Mouse (Mus musculus): ENCODE data around the gene Nudt3. TPM values are rescaled to one million over a fixed set of nuclear protein-coding genes. Genes with fewer than 3 reads are reported as not detected.

Gene Nudt3
- polyA plus RNA-seq, 1 experiment from 2014 or later, result 145 TPM

DNA sequence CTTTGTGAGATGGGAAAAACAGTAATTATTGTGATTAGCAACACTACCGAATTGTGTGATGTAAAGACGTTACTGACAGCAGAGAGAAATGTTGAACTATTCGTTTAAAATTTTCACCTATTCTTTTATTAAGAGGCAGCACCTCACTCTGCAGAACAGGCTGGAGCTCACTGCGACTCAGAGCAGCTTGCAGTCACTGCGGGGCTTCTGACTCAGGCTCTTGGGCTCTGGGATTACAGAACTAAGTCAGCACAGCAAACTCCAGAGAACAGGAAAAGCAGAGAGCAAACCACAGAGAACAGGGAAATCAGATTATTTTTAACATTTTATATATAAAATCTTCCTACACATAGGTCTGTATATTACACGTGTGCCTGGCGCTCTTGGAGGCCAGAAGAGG lies 13.7 kb downstream of the Nudt3 start:
- Histone ChIP-seq H3K27me3 (ENCODE audit: insufficient read depth, poor library complexity, severe bottlenecking) (no peaks in the 10 kb centered on the region), H3K36me3 (peaks cover 40% of the 10 kb centered on the region), H3K27ac (no peak overlapping the region), H3K9me3 (no peaks in the 10 kb centered on the region), H3K4me3 (no peak overlapping the region), H3K4me1 (replicated peaks) (peaks cover 31% of the 10 kb centered on the region)
- DNase-seq (ENCODE audit: low spot score), result no peak
- 95% methylated on average over 7 of the region's 7 CpGs for WGBS

DNA sequence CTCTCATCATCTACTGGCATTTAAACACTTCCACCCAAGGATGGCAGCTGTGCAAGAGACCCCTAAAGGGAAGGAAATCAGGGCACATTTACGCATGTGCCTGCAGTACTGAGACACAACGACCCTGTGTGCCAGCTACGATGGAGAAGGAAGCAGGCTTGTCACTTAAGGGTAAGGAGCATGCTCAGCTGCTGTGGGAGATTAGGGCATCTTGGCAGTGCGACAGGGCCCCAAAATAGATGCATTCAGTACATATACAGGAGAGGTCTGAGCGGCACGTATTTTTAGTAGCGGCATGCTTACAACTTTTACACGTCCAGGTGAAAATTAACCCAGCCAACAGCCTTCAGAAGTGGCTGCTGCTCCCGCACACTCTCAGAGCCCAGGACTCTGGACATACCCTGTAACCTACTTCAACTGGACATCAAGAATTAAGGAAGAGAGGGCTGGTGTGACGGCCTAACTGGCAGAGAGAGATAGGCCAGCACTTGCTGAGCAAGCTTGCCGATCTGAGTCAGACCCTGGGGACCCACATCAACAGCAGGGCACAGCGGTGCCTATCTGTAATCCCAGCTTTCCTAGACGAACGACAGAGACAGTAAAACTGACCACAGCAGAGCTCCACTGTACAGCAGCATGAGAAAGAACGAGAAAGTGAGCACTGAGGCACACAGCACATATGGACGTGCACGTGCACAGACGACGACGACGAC lies 19.6 kb downstream of the Nudt3 start:
- H3K4me1 ChIP-seq (replicated peaks), result peaks cover 38% of the 10 kb centered on the region
- no peaks in the 10 kb centered on the region for H3K9me3 ChIP-seq
- peaks cover 29% of the 10 kb centered on the region for H3K36me3 ChIP-seq
- no peak overlapping the region for H3K4me3 ChIP-seq
- DNase-seq (ENCODE audit: low spot score), result no peak
- no peak overlapping the region for H3K27ac ChIP-seq
- no peaks in the 10 kb centered on the region for H3K27me3 ChIP-seq (ENCODE audit: insufficient read depth, poor library complexity, severe bottlenecking)
- 89% methylated on average over 21 of the region's 21 CpGs for WGBS

DNA sequence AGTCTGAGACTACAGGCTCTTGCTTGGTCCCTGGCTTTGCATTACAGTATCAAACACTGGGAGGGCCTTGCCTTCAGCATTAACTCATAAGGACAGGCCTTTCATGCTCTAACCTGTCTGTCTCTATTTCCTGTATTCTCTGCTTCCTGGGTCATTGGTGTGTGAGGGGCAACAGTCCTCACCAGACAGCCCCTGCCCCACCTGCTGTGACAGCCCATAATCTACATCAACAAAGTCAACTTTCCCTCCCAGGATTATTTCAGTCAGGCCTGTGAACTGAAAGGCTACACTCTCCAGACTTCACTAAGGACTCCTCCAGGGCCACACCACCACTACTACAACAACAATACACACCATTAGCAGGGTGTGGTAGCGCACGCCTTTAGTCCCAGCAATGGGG lies 20.3 kb downstream of the Nudt3 start:
- H3K4me1 ChIP-seq (replicated peaks), result peaks cover 38% of the 10 kb centered on the region
- no peak overlapping the region for H3K27ac ChIP-seq
- H3K9me3 ChIP-seq, result no peaks in the 10 kb centered on the region
- peaks cover 25% of the 10 kb centered on the region for H3K36me3 ChIP-seq
- H3K27me3 ChIP-seq (ENCODE audit: insufficient read depth, poor library complexity, severe bottlenecking), result no peaks in the 10 kb centered on the region
- WGBS, result 88% methylated on average over 2 of the region's 2 CpGs
- DNase-seq (ENCODE audit: low spot score), result no peak
- no peak overlapping the region for H3K4me3 ChIP-seq

DNA sequence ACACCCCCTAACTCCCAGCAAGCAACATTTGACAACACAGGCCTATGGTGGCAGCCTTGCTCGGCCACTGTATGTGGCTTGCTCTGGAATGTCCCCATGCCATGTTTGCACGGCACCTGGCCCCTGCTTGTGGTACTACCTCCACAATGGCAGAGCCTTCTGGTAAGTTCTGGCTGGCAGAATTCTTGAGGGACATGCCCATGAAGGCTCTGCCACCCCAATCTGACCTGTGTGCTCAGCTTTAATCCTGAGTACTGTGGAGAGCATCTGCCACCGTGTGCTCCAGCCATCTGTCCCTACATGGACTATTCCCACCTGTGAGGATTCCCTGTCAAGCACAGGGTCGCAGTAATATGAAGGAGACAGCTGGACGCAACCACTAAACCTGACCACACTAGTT lies 22.4 kb downstream of the Nudt3 start:
- peaks cover 28% of the 10 kb centered on the region for H3K36me3 ChIP-seq
- DNase-seq (ENCODE audit: low spot score), result no peak
- H3K27me3 ChIP-seq (ENCODE audit: insufficient read depth, poor library complexity, severe bottlenecking), result no peaks in the 10 kb centered on the region
- peaks cover 40% of the 10 kb centered on the region for H3K4me1 ChIP-seq (replicated peaks)
- WGBS, result 79% methylated on average over 5 of the region's 5 CpGs
- H3K4me3 ChIP-seq, result no peak overlapping the region
- no peaks in the 10 kb centered on the region for H3K9me3 ChIP-seq
- no peak overlapping the region for H3K27ac ChIP-seq

DNA sequence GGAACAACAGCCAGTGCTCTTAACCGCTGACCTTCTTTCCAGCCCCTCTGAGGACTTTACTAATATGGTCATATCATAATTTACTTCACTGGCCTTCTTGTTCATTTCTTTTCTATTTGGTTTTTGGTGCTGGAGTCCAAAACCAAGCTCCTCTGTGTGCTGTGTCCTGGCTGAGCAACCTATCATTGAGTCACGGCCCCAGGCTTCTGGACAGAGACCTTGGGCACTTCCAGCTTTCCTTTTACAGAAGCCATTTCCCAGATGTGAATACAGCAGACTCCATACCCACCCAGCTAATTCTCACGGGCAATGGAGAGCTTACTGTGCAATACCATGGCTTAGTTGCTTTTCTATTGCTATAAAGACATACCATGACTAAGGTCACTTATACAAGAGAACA lies 23.0 kb downstream of the Nudt3 start:
- Histone ChIP-seq H3K27me3 (ENCODE audit: insufficient read depth, poor library complexity, severe bottlenecking) (no peaks in the 10 kb centered on the region), H3K9me3 (no peaks in the 10 kb centered on the region), H3K36me3 (peaks cover 32% of the 10 kb centered on the region), H3K4me1 (replicated peaks) (peaks cover 40% of the 10 kb centered on the region), H3K27ac (no peak overlapping the region), H3K4me3 (no peak overlapping the region)
- WGBS, result 90% methylated on average over 3 of the region's 3 CpGs
- DNase-seq (ENCODE audit: low spot score), result no peak

DNA sequence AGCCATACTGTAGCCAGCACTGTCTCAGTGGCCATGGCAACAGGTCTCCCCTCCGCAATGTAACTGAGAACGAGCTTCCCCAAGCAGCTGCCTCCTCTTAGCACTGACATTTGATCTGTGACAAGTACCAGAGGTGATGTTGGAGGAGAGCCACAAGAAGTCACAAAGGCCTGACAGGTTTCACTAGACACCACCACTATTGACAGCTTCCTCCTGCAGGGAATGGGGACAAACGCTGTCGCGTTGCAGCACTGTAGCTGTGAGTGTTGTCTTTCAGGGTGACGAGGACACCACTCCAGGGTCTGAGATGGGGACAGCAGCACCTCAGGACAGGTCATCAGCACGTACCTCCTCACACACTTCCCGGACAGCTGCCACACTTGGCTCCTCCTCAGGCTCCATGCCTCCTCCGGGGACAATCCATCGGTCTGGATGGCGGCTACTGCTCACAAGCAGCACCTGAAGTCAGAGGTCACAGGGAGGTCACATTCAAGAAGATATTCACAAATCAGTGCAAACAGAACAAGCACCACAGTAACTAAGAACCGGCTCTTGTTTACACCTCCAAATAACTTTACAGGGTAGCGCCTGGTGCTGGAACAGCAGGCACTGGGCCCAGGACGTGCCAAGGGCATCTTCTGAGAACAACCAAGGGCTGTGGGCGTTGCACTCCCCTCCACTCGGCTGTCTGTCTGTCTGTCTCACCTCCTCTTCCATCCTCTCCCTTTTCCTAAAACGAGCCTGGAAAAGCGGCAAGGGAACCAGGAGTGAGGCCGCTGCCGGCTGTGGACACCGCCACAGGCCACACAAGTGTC lies 26.7 kb downstream of the Nudt3 start:
- H3K36me3 ChIP-seq, result peaks cover 55% of the 10 kb centered on the region
- 88% methylated on average over 21 of the region's 21 CpGs for WGBS
- no peak for DNase-seq (ENCODE audit: low spot score)

DNA sequence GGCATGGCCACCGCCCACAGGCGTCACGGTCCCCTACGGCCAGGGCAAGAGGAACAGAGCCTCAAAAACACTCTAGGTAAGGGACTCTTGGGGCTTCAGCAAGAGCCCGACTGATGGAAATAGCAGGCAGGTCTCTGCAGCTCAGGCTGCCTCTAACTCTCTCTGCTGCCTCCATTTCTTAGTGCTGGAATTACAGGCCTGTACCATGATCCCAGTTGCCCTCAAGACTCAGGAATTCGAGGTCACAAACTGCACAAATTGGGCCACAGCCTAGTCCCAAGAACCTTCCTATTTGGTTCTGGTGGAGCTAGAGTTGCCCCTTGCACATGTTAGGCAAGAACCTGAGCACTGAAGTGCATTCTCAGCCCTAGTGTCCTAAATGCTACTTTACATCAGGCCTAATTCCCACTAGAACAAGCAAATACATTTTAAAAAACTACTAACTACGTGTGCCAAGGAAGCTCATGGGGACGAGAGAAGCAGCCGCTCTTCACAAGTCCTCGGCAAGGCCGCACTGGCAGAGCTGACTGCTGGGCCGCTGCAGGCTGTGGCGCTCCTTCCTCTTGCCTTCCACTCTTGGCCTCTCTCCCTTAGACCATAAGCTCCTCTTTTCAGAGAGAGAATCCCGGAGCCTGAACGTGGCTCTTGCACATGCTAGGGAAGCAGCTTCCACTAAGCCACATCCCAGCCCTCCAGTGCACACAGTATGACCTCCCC lies 27.5 kb downstream of the Nudt3 start:
- no peak overlapping the region for H3K4me3 ChIP-seq
- no peak overlapping the region for H3K27ac ChIP-seq
- peaks cover 10% of the 10 kb centered on the region for H3K4me1 ChIP-seq (replicated peaks)
- peaks cover 63% of the 10 kb centered on the region for H3K36me3 ChIP-seq
- 90% methylated on average over 15 of the region's 15 CpGs for WGBS
- H3K27me3 ChIP-seq (ENCODE audit: insufficient read depth, poor library complexity, severe bottlenecking), result no peaks in the 10 kb centered on the region
- DNase-seq (ENCODE audit: low spot score), result no peak
- H3K9me3 ChIP-seq, result no peaks in the 10 kb centered on the region

More for the DNA sequence above, 26.7 kb downstream of the Nudt3 start:
- peaks cover 18% of the 10 kb centered on the region for H3K4me1 ChIP-seq (replicated peaks)
- H3K27ac ChIP-seq, result no peak overlapping the region
- no peaks in the 10 kb centered on the region for H3K9me3 ChIP-seq
- H3K4me3 ChIP-seq, result no peak overlapping the region
- H3K27me3 ChIP-seq (ENCODE audit: insufficient read depth, poor library complexity, severe bottlenecking), result no peaks in the 10 kb centered on the region

DNA sequence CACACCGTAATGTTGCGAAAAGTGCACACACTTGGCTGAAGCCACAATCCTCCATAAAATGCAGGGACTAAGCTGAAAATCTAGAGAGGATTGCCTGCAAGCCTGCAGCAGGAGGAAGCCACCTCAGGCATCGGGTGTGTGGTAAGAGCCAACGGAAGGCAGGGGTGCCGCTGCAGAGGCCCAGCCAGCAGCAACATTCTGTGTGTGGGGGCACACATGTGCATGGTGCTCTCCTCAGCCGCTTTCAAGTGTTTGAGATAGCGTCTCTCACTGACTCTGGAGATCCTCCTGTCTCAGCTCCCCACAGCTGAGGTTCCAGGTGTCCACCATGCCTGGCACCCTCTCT lies 30.8 kb downstream of the Nudt3 start:
- no peaks in the 10 kb centered on the region for H3K27me3 ChIP-seq (ENCODE audit: insufficient read depth, poor library complexity, severe bottlenecking)
- DNase-seq (ENCODE audit: low spot score), result no peak
- no peak overlapping the region for H3K27ac ChIP-seq
- H3K36me3 ChIP-seq, result peaks cover 95% of the 10 kb centered on the region
- H3K4me1 ChIP-seq (replicated peaks), result peaks cover 21% of the 10 kb centered on the region; the same call in 1 of the 2 replicates
- over 99% methylated on average over 7 of the region's 7 CpGs for WGBS
- H3K4me3 ChIP-seq, result no peak overlapping the region
- no peaks in the 10 kb centered on the region for H3K9me3 ChIP-seq

DNA sequence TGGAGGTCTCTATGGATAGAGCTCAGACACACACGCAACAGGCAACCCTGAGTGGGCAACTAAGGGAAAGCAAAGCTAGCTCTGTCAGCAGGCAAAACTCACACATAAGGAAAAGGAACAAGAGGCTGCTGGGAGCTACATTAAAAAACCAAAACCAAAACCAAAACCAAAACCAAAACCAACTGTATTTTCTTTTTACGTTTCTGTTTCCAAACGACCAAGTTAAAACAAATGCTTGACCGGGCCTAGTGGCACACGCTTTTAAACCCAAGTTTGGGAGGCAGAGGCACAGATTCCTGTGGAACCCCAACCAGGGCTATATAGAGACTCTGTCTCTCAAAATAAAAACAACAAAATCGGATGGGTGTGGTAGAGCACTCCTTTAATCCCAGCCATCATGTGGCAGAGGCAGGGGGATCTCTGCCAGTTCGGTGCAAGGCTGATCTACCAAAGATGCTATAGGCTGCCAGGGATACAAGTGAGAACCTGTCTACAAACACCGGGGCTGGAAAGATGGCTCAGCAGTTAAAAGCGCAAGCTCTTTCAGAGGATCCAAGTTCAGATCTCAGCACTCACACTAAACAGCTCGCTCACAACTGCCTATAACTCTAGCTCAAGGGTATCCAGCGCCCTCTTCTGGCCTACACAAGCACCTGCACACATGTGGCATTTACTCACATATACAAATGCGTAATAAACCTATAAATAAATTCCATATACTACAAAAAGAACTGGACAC lies 31.3 kb downstream of the Nudt3 start:
- Histone ChIP-seq H3K9me3 (no peaks in the 10 kb centered on the region), H3K27me3 (ENCODE audit: insufficient read depth, poor library complexity, severe bottlenecking) (no peaks in the 10 kb centered on the region), H3K36me3 (peaks cover 97% of the 10 kb centered on the region), H3K4me1 (replicated peaks) (peaks cover 26% of the 10 kb centered on the region; the same call in 1 of the 2 replicates), H3K27ac (no peak overlapping the region), H3K4me3 (no peak overlapping the region)
- no peak for DNase-seq (ENCODE audit: low spot score)
- WGBS, result 92% methylated on average over 12 of the region's 12 CpGs

DNA sequence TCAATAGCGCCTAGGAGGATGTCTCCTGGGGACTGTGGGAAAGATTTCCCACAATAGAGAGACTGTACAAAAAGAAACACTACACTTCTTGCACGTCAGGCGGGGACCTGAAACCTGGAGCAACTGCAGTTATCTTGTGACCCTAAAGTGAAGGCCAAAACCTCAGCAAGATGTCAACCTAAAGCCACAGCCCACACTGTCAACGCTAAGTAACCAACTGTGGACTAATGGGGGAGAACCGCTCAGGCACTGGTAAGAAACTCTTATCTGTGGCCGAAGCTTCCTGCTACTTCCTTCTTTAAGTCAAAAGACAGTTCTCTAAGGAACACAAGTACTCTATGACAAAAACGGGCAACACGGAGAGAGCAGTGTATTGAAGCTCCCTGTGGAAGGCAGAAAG lies 35.1 kb downstream of the Nudt3 start:
- H3K27me3 ChIP-seq (ENCODE audit: insufficient read depth, poor library complexity, severe bottlenecking), result no peaks in the 10 kb centered on the region
- H3K4me3 ChIP-seq, result no peak overlapping the region
- H3K9me3 ChIP-seq, result no peaks in the 10 kb centered on the region
- DNase-seq (ENCODE audit: low spot score), result no peak
- 80% methylated on average over 8 of the region's 8 CpGs for WGBS
- peaks cover 99% of the 10 kb centered on the region for H3K36me3 ChIP-seq
- H3K4me1 ChIP-seq (replicated peaks), result peaks cover 21% of the 10 kb centered on the region; the same call in 1 of the 2 replicates
- H3K27ac ChIP-seq, result no peak overlapping the region

DNA sequence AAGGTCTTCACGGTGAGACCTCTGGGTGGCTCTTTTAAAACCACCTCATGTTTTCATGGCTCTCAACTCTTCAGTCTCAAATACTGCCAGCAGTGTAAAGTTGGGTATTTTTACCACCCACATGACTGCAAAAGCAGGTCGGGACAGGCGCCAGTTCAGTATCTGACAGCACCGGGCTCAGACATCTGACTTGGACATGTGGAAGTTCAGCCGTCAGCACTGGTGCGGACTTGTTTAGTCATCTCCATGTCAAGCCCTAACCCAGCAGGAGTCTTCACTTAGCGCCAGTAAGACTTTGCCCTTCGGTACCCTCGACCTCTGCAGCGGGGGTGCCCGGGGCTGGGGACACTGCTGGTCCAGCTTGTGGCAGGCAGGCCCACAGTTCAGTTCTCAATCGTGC lies 36.0 kb downstream of the Nudt3 start:
- WGBS, result 71% methylated on average over 12 of the region's 12 CpGs
- Histone ChIP-seq H3K4me1 (replicated peaks) (peaks cover 24% of the 10 kb centered on the region; the same call in 1 of the 2 replicates), H3K36me3 (peaks cover 99% of the 10 kb centered on the region), H3K9me3 (no peaks in the 10 kb centered on the region), H3K4me3 (no peak overlapping the region), H3K27ac (no peak overlapping the region), H3K27me3 (ENCODE audit: insufficient read depth, poor library complexity, severe bottlenecking) (no peaks in the 10 kb centered on the region)
- no peak for DNase-seq (ENCODE audit: low spot score)

DNA sequence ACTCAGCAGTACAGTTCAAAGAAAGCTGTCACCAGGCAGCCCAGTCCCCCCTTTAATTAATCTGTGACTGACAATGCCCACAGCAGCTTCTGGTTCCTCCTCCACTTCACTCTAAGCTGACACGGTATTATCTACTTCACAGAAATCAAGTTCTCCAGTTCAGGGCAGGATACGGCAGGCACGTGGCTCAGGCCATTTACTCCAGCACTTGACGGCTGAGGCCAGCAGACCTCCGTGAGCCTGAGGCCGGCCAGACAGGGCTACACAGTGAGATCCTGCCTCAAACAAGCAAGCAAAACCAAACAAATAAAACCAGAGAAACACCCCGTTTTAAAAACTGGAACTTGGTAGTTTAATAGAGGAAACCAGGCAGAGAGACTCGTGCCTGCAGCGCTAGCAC lies 36.6 kb downstream of the Nudt3 start:
- Histone ChIP-seq H3K27ac (no peak overlapping the region), H3K4me3 (no peak overlapping the region), H3K4me1 (replicated peaks) (peaks cover 24% of the 10 kb centered on the region; the same call in 1 of the 2 replicates), H3K36me3 (peaks cover 99% of the 10 kb centered on the region), H3K9me3 (no peaks in the 10 kb centered on the region), H3K27me3 (ENCODE audit: insufficient read depth, poor library complexity, severe bottlenecking) (no peaks in the 10 kb centered on the region)
- DNase-seq (ENCODE audit: low spot score), result no peak
- WGBS, result 82% methylated on average over 9 of the region's 9 CpGs
